Mouse (Mus musculus) forebrain, embryonic 11.5 days (tissue): ENCODE results near the gene Fam83b. TPM values are rescaled to one million over a fixed set of nuclear protein-coding genes. Genes with fewer than 3 reads are reported as not detected.

ENCODE experiments used
- ATAC-seq: fragments of 200-750 bp; cut with Nextera tagmentation; replicated peaks from 2 replicates; pipeline ENCODE4 v1.8.0; 2017; ENCODE audit warnings: moderate TSS enrichment; ENCODE audit not compliant: low FRiP score
- DNase-seq: peaks from one replicate; pipeline ENCODE4 v3.0.0-alpha.2; 2017; ENCODE audit warnings: low spot score
- H3K27ac ChIP-seq: fragments of 300-500 bp; sonication (generic); 2 replicates; pipeline ENCODE4 v1.5.1; 2014; ENCODE audit warnings: low read depth, low read length
- H3K27me3 ChIP-seq: fragments of 300-500 bp; sonication (generic); 2 replicates; pipeline ENCODE4 v1.6.1; 2014; ENCODE audit warnings: mild to moderate bottlenecking, low read length, mixed read lengths; ENCODE audit not compliant: control insufficient read depth, insufficient read depth
- H3K36me3 ChIP-seq: fragments of 300-500 bp; sonication (generic); 2 replicates; pipeline ENCODE4 v1.6.1; 2014; ENCODE audit warnings: mild to moderate bottlenecking, low read length, moderate library complexity, mixed read lengths; ENCODE audit not compliant: control insufficient read depth, insufficient read depth
- H3K4me1 ChIP-seq: fragments of 300-500 bp; sonication (generic); replicated peaks from 2 replicates; pipeline ENCODE4 v1.6.1; 2014; ENCODE audit warnings: low read length, mixed read lengths; ENCODE audit not compliant: control insufficient read depth, insufficient read depth
- H3K4me2 ChIP-seq: fragments of 300-500 bp; sonication (generic); 2 replicates; pipeline ENCODE4 v1.6.1; 2014; ENCODE audit warnings: low read depth, mild to moderate bottlenecking, low read length, moderate library complexity, mixed read lengths; ENCODE audit not compliant: severe bottlenecking
- H3K4me3 ChIP-seq: fragments of 300-500 bp; sonication (generic); 2 replicates; pipeline ENCODE4 v1.5.1; 2014; ENCODE audit warnings: low read depth, low read length
- H3K9ac ChIP-seq: fragments of 300-500 bp; sonication (generic); 2 replicates; pipeline ENCODE4 v1.6.1; 2014; ENCODE audit warnings: low read length
- H3K9me3 ChIP-seq: fragments of 300-500 bp; sonication (generic); 2 replicates; pipeline ENCODE4 v1.6.1; 2016; ENCODE audit warnings: low read length, mixed read lengths; ENCODE audit not compliant: control insufficient read depth
- WGBS: fragments of 180-500 bp; shearing (Covaris S2); extraction: QIAGEN DNeasy Blood & Tissue Kit; methylation state at CpG from one replicate; pipeline ENCODE4 v1.1.7; 2014; 5-methylcytosine and 5-hydroxymethylcytosine counted together
- polyA plus RNA-seq: library from polyadenylated mRNA; unstranded; fragments of >200 nt; fragmentation: Nextera tagmentation; extraction: Ambion mirVana; gene quantifications from 2 replicates; pipeline ENCODE4 v1.2.1, GENCODE M21; 2014

Fam83b gene
- polyA plus RNA-seq, 1 experiment from 2014 or later = 0.16 TPM

DNA sequence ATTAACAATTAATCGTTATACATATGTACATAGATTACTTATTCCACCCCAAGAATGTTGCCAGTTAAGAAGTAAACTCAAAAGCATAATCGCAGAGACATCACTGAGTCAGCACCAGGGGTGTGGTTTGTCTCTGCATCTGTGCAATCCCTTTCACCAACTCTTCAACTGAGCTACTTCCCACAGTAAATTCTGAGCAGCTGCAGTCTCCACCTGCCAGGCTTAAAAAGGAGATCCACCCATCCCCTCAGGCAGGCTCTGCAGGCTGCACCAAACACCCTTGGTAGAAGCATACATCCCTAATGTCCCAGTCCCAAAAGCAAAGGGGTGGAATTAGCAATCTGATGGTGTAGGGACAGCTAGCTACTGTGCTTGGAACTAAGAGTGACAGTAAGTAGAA is 1.3 kb downstream of the Fam83b start:
- 88% methylated on average over 2 of the region's 2 CpGs for WGBS
- H3K9ac ChIP-seq = no peak overlapping the region
- no peak overlapping the region for H3K4me2 ChIP-seq
- H3K4me1 ChIP-seq = no peaks in the 10 kb centered on the region
- H3K27ac ChIP-seq = no peak overlapping the region
- no peaks in the 10 kb centered on the region for H3K36me3 ChIP-seq
- ATAC-seq = no peak
- H3K9me3 ChIP-seq = no peaks in the 10 kb centered on the region
- H3K27me3 ChIP-seq = peaks cover 3% of the 10 kb centered on the region; the same call in 1 of the 2 replicates
- no peak for DNase-seq
- no peak overlapping the region for H3K4me3 ChIP-seq

GRCm38 (mm10) chr9:76564071-76564470 is 2.8 kb downstream of the Fam83b start:
- WGBS = 83% methylated on average over 1 of the region's 1 CpGs
- peaks cover 3% of the 10 kb centered on the region; the same call in 1 of the 2 replicates for H3K27me3 ChIP-seq
- H3K4me3 ChIP-seq = no peak overlapping the region
- H3K27ac ChIP-seq = no peak overlapping the region
- H3K9ac ChIP-seq = no peak overlapping the region
- H3K9me3 ChIP-seq = no peaks in the 10 kb centered on the region
- ATAC-seq (no peak), DNase-seq (no peak)
- no peaks in the 10 kb centered on the region for H3K36me3 ChIP-seq
- no peak overlapping the region for H3K4me2 ChIP-seq
- no peaks in the 10 kb centered on the region for H3K4me1 ChIP-seq

- Histone ChIP-seq H3K4me1 (no peaks in the 10 kb centered on the region), H3K4me3 (no peak overlapping the region), H3K27ac (no peak overlapping the region), H3K36me3 (no peaks in the 10 kb centered on the region), H3K27me3 (peaks cover 3% of the 10 kb centered on the region; the same call in 1 of the 2 replicates), H3K9ac (no peak overlapping the region), H3K4me2 (no peak overlapping the region), H3K9me3 (no peaks in the 10 kb centered on the region)
- ATAC-seq (no peak), DNase-seq (no peak)
- 59% methylated on average over 6 of the region's 6 CpGs for WGBS
These were observed 4.1 kb downstream of the Fam83b start for GRCm38 (mm10) chr9:76562794-76563193.

GRCm38 (mm10) chr9:76559240-76559639 is 7.7 kb downstream of the Fam83b start:
- Histone ChIP-seq H3K4me3 (no peak overlapping the region), H3K27me3 (no peaks in the 10 kb centered on the region), H3K36me3 (no peaks in the 10 kb centered on the region), H3K4me1 (no peaks in the 10 kb centered on the region), H3K4me2 (no peak overlapping the region), H3K27ac (no peak overlapping the region), H3K9ac (no peak overlapping the region), H3K9me3 (no peaks in the 10 kb centered on the region)
- DNase-seq = no peak
- WGBS = 93% methylated on average over 2 of the region's 2 CpGs
- no peak for ATAC-seq

- H3K4me3 ChIP-seq = no peak overlapping the region
- no peak overlapping the region for H3K27ac ChIP-seq
- H3K4me2 ChIP-seq = no peak overlapping the region
- no peaks in the 10 kb centered on the region for H3K36me3 ChIP-seq
- no peaks in the 10 kb centered on the region for H3K27me3 ChIP-seq
- no peaks in the 10 kb centered on the region for H3K4me1 ChIP-seq
- WGBS = 59% methylated on average over 2 of the region's 2 CpGs
- ATAC-seq = no peak
- no peaks in the 10 kb centered on the region for H3K9me3 ChIP-seq
- DNase-seq = no peak
- H3K9ac ChIP-seq = no peak overlapping the region
These were observed 13.2 kb downstream of the Fam83b start for GRCm38 (mm10) chr9:76553758-76554157.

DNA sequence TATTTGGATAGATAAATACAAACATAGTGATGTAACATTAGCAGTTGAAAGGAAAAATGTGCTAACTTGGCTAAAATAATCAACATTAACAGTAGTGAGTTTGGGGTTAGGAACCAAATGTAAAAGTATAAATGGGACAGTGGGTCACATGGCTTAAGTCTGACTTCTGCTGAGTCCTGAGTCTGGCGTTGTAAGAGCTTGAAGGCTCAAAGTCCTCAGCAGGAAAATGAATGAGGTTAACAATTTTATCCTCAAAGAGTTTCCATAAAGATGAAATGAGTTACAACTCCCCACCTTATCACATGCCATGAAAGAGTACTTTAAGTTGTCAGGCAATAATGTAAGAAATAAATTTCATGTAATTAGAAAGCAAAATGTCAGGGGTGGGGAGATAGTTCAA is 13.8 kb downstream of the Fam83b start:
- H3K4me3 ChIP-seq = no peak overlapping the region
- H3K4me2 ChIP-seq = no peak overlapping the region
- DNase-seq = no peak
- no peak overlapping the region for H3K27ac ChIP-seq
- no peaks in the 10 kb centered on the region for H3K27me3 ChIP-seq
- no peaks in the 10 kb centered on the region for H3K4me1 ChIP-seq
- 81% methylated on average over 1 of the region's 1 CpGs for WGBS
- no peaks in the 10 kb centered on the region for H3K9me3 ChIP-seq
- ATAC-seq = no peak
- H3K36me3 ChIP-seq = no peaks in the 10 kb centered on the region
- no peak overlapping the region for H3K9ac ChIP-seq

- H3K4me2 ChIP-seq = no peak overlapping the region
- H3K9me3 ChIP-seq = no peaks in the 10 kb centered on the region
- ATAC-seq = no peak
- no peak overlapping the region for H3K27ac ChIP-seq
- DNase-seq = no peak
- H3K27me3 ChIP-seq = no peaks in the 10 kb centered on the region
- WGBS = 51% methylated on average over 3 of the region's 3 CpGs
- no peaks in the 10 kb centered on the region for H3K36me3 ChIP-seq
- H3K4me1 ChIP-seq = no peaks in the 10 kb centered on the region
- H3K4me3 ChIP-seq = no peak overlapping the region
- no peak overlapping the region for H3K9ac ChIP-seq
These were observed 20.2 kb downstream of the Fam83b start for GRCm38 (mm10) chr9:76546714-76547113.

- H3K4me2 ChIP-seq = no peak overlapping the region
- H3K9me3 ChIP-seq = no peaks in the 10 kb centered on the region
- no peaks in the 10 kb centered on the region for H3K27me3 ChIP-seq
- DNase-seq = no peak
- no peak overlapping the region for H3K4me3 ChIP-seq
- H3K36me3 ChIP-seq = no peaks in the 10 kb centered on the region
- no peak overlapping the region for H3K27ac ChIP-seq
- ATAC-seq = no peak
- 79% methylated on average over 4 of the region's 4 CpGs for WGBS
- no peak overlapping the region for H3K9ac ChIP-seq
- H3K4me1 ChIP-seq = no peaks in the 10 kb centered on the region
These were observed 26.2 kb downstream of the Fam83b start for GRCm38 (mm10) chr9:76540684-76541083.

- no peaks in the 10 kb centered on the region for H3K27me3 ChIP-seq
- DNase-seq (no peak), ATAC-seq (no peak)
- H3K4me3 ChIP-seq = no peak overlapping the region
- H3K4me1 ChIP-seq = no peaks in the 10 kb centered on the region
- no peak overlapping the region for H3K9ac ChIP-seq
- no peaks in the 10 kb centered on the region for H3K36me3 ChIP-seq
- 83% methylated on average over 7 of the region's 7 CpGs for WGBS
- H3K9me3 ChIP-seq = no peaks in the 10 kb centered on the region
- no peak overlapping the region for H3K27ac ChIP-seq
- H3K4me2 ChIP-seq = no peak overlapping the region
These were observed 26.8 kb downstream of the Fam83b start for GRCm38 (mm10) chr9:76539953-76540621.
